Mouse (Mus musculus): ENCODE data around the gene Olfr145. TPM values are rescaled to one million over a fixed set of nuclear protein-coding genes. Genes with fewer than 3 reads are reported as not detected.

Olfr145 gene
- total RNA-seq (2022), result not detected

DNA sequence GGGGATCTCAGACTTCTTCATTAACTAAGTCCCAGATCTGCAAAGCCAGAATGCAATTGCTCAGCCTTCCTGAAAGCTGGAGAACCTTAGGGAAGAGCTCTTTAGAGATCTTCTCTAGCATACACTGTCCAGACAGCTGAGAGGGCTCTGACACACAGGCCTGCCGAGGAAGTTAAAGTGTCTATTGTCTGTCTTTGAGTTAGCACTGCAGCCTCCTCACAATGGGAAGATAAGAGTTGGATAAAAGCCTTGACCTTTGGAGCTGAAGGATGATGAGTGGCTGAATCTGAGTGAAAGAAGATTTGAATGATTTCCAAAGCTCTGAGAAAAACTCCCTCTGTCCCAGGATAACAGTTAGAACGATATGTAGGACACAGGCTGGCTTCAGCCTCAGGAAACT is at the start of gene Olfr145:
Olfr145 (plus strand) TSS at position 64 of the 400 bp plus-strand sequence.
- DNase-seq, result peak; percentile 25

DNA sequence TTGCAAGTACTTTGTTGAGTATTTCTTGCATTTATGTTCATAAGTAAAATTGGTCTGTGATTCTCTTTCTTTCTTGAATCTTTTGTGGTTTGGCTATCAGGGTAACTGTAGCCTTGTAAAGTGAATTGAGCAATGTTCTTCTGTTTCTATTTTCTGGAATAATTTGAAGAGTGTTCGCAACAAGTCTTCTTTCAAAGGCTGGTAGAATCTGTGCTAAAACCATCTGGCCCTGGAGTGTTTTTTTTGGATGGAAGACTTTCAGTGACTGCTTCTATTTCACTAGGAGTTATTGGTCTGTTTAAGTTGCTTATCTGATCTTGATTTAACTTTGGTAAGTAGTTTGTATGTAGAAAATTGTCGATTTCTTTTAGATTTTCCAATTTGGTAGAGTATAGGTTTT is 47.3 kb upstream of the Olfr145 start:
- DNase-seq, result no peak

- DNase-seq, result no peak
These were observed 42.6 kb upstream of the Olfr145 start, which contains the start of gene Olfr877 for GRCm38 (mm10) chr9:37853969-37854368. Gene Olfr877, plus strand, starts transcription at chr9:37854269.

DNA sequence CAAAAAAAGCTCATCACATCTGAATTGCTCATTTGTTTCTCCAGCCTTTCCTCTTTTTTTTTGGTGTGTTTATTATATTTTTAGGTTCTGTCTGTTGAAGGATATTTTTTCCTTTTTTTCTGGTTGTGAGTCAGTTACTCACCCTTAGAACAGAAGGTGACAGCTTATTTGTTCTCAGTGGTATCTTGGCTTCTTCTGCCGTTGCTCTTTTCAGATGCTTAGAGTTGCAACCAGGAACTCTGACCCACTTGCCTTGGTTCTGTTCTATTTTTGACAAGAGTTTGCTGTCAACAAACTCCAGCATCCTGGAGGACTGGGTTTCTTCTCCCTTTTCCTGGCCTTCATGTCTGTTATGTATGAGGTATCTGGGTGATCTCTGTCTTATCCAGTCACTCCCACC is 33.2 kb upstream of the Olfr145 start:
- DNase-seq, result no peak

- DNase-seq, result peak; percentile 48
These were observed 26.3 kb upstream of the Olfr145 start for GRCm38 (mm10) chr9:37870246-37870645.

DNA sequence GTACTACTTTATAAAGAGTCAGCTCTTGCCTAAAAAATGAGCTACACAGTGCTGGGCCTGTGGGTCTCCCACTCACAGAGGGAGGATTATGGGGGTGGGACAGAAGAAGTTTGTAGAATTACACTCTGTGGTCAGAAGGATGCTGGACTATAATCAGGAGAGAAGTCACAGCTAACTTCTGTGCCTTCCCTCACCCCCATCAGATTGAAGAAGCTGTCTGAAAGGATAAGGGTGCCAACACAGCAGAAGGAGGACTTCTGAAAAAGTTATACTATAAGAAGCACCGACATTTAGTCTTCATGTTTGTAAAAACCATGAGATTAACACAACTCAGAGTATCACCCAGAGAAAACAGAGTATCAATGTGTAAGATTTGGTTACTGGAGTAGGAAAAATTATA is 25.4 kb upstream of the Olfr145 start:
- DNase-seq, result no peak

GRCm38 (mm10) chr9:37871536-37871935 is 25.0 kb upstream of the Olfr145 start:
- no peak for DNase-seq

- DNase-seq, result no peak
These were observed 5.6 kb upstream of the Olfr145 start for GRCm38 (mm10) chr9:37890960-37891359.

DNA sequence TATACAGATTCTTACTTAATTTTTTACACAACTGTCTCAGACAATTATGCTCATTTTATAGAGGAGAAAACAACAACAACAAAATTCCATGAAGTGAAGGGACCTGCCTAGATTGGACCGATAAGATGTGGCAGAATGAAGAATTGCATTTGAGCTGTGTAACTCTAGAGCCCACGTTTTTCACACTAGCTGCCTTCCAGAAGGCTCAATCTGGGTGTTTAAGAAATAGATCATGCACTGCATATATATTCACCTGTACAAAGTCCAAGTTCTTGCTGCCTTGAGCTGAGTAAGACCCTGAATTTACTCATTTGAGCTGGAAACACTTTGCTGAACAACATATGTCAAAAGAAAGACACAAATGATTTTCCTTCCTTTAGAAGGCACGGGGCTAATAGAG is 9.0 kb downstream of the Olfr145 start:
- DNase-seq, result no peak

- no peak for DNase-seq
These were observed 21.0 kb downstream of the Olfr145 start, which contains the start of gene Olfr878 for GRCm38 (mm10) chr9:37917540-37917939. Gene Olfr878, plus strand, starts transcription at chr9:37917840.

- no peak for DNase-seq
These were observed 21.5 kb downstream of the Olfr145 start for GRCm38 (mm10) chr9:37918018-37918417.

GRCm38 (mm10) chr9:37924194-37924593 is 27.7 kb downstream of the Olfr145 start:
- DNase-seq, result no peak

DNA sequence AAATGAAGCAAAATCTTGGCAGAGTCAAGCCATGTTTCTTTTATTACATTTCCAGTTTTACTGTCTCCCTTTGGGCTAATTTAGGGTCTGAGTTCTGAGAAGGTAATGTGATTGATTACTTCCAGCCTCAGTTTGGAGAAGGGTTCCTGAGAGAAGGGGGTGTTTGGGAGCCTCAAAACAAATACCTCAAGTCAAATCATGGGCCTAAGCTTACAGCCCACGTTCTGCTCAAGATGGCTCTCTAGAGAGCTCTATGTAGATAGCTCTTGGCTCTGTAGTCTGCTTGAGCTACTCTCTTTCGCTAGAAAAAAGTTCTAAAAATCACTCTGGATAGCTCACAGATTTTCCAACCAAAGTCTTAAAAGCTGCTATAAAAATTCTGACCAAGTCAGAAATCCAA is 28.9 kb downstream of the Olfr145 start:
- DNase-seq, result no peak

GRCm38 (mm10) chr9:37926019-37927013 is 29.8 kb downstream of the Olfr145 start:
- no peak for DNase-seq

GRCm38 (mm10) chr9:37932519-37932918 is 36.0 kb downstream of the Olfr145 start:
- peak; percentile 22 for DNase-seq

- no peak for DNase-seq
These were observed 37.6 kb downstream of the Olfr145 start for GRCm38 (mm10) chr9:37934146-37934545.

DNA sequence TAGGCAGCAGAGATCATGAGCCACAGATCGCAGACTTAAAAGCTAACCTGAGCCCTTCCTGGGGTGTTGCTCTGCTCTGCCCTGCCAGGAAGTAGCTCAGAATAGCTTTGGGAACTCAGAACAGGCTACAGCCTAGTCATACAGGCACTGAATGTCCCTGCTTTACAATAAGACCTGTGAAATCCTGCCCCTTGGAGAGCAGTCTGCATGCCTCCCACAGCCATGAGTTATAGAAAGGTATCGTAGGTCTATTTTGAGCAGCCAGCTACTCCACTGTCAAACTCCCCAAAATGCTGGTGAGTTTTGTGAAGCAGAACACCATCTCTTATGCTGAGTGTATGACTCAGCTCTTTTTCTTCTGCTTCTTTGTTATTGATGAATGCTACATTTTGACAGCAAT is 44.6 kb downstream of the Olfr145 start:
- DNase-seq, result no peak

Other genes with a start within 250 kb of the Olfr145 start
- gene Tbrg1, start 239.4 kb upstream of the Olfr145 start, total RNA-seq (2022), result 10 to 100 TPM; 75.6 to 84.5 (median 81.8) TPM
- under 1 TPM in 2 of 4 experiments, not detected in 2; 0.12 to 0.31 TPM for gene Panx3, start 227.5 kb upstream of the Olfr145 start, total RNA-seq (2022)
- not detected for gene Olfr160, start 180.5 kb upstream of the Olfr145 start, total RNA-seq (2022)
- not detected for gene Olfr874, start 151.6 kb upstream of the Olfr145 start, total RNA-seq (2022)
- gene Olfr875, start 124.9 kb upstream of the Olfr145 start, total RNA-seq (2022), result not detected
- gene Olfr876, start 93.7 kb upstream of the Olfr145 start, total RNA-seq (2022), result not detected
- not detected for gene Olfr877, start 42.5 kb upstream of the Olfr145 start, total RNA-seq (2022)
- gene Olfr878, start 21.1 kb downstream of the Olfr145 start, total RNA-seq (2022), result not detected
- gene Olfr881, start 95.1 kb downstream of the Olfr145 start, total RNA-seq (2022), result not detected
- not detected for gene Olfr883, start 129.1 kb downstream of the Olfr145 start, total RNA-seq (2022)
- gene Olfr884, start 149.8 kb downstream of the Olfr145 start, total RNA-seq (2022), result not detected
- not detected for gene Olfr885, start 164.6 kb downstream of the Olfr145 start, total RNA-seq (2022)
- gene Olfr887, start 187.3 kb downstream of the Olfr145 start, total RNA-seq (2022), result not detected
- not detected for gene Olfr888, start 211.4 kb downstream of the Olfr145 start, total RNA-seq (2022)
- under 1 TPM; 0.03 to 0.34 (median 0.17) TPM for gene Olfr889, start 218.5 kb downstream of the Olfr145 start, total RNA-seq (2022)
- not detected for gene Olfr890, start 245.8 kb downstream of the Olfr145 start, total RNA-seq (2022)

Data from adrenal gland, adult 8-10 months (tissue).